Mouse (Mus musculus) myocyte (in vitro differentiated cells): ENCODE data around the gene C77080.

Source experiments
- CEBPB ChIP-seq: IDR thresholded peaks from 2 replicates; pipeline ENCODE4 v1.6.1; 2011; ENCODE audit warnings: mild to moderate bottlenecking, moderate library complexity; ENCODE audit not compliant: poor library complexity, insufficient read depth, severe bottlenecking
- E2F4 ChIP-seq: IDR thresholded peaks from one replicate; pipeline ENCODE4 v1.6.1; 2011; ENCODE audit warnings: mild to moderate bottlenecking, control low read depth, moderate library complexity; ENCODE audit not compliant: insufficient read depth
- MAX ChIP-seq: IDR thresholded peaks from one replicate; pipeline ENCODE4 v1.6.1; 2011; ENCODE audit warnings: low read depth, mild to moderate bottlenecking, control low read depth
- MYOD1 ChIP-seq, 3 experiments: IDR thresholded peaks; one replicate each; pipeline ENCODE4 v1.6.1; 2011; ENCODE audit warnings: control low read depth in 2 of 3, low read depth in 2 of 3, mild to moderate bottlenecking in 2 of 3, moderate library complexity in 1 of 3; ENCODE audit not compliant: insufficient read length in 2 of 3, control insufficient read depth in 1 of 3
- MYOG ChIP-seq, 3 experiments: IDR thresholded peaks; one replicate each; pipeline ENCODE4 v1.6.1; 2011; ENCODE audit warnings: control low read depth in 2 of 3, low read depth in 2 of 3, mild to moderate bottlenecking in 2 of 3; ENCODE audit not compliant: insufficient read length in 2 of 3, control insufficient read depth in 1 of 3, insufficient read depth in 1 of 3
- POLR2A ChIP-seq: IDR thresholded peaks from one replicate; pipeline ENCODE4 v1.6.1; 2011; ENCODE audit warnings: low read depth, mild to moderate bottlenecking, control low read depth, moderate library complexity; ENCODE audit not compliant: insufficient read length
- POLR2AphosphoS2 ChIP-seq: IDR thresholded peaks from one replicate; pipeline ENCODE4 v1.6.1; 2011; ENCODE audit warnings: low read depth, control low read depth; ENCODE audit not compliant: insufficient read length
- SRF ChIP-seq: IDR thresholded peaks from one replicate; pipeline ENCODE4 v1.6.1; 2011; ENCODE audit warnings: low read depth; ENCODE audit not compliant: control insufficient read depth, insufficient read length
- TCF12 ChIP-seq: IDR thresholded peaks from one replicate; pipeline ENCODE4 v1.6.1; 2011; ENCODE audit warnings: mild to moderate bottlenecking, control low read depth; ENCODE audit not compliant: poor library complexity, insufficient read depth, severe bottlenecking
- USF1 ChIP-seq: IDR thresholded peaks from one replicate; pipeline ENCODE4 v1.6.1; 2011; ENCODE audit warnings: low read depth, mild to moderate bottlenecking, control low read depth, moderate library complexity

GRCm38 (mm10) chr4:129272756-129273046 is 11.5 kb upstream of the C77080 start:
- TF ChIP-seq E2F4 (no peak), POLR2A (no peak), MYOG (IDR thresholded peaks at IDR 0.05; ENCODE audit: control insufficient read depth in 1 of 3, insufficient read depth in 1 of 3, insufficient read length in 2 of 3, low read depth in 2 of 3) (no peak), CEBPB (no peak), MAX (no peak), SRF (no peak), POLR2AphosphoS2 (no peak), TCF12 (no peak), USF1 (no peak), MYOD1 (IDR thresholded peaks at IDR 0.05; ENCODE audit: control insufficient read depth in 1 of 3, insufficient read length in 2 of 3, low read depth in 2 of 3) (no peak)
